Mouse (Mus musculus) lung, postnatal 0 days (tissue): ENCODE results near the gene Gm42878.

Experiments
- CTCF ChIP-seq: IDR thresholded peaks from 2 replicates; pipeline ENCODE4 v1.5.1; 2016; ENCODE audit warnings: antibody characterized with exemption, mild to moderate bottlenecking
- EP300 ChIP-seq: IDR thresholded peaks from 2 replicates; pipeline ENCODE4 v1.6.1; 2016; ENCODE audit warnings: antibody characterized with exemption, mild to moderate bottlenecking, control low read depth

GRCm38 (mm10) chr5:121566035-121566681 lies 20.9 kb upstream of the Gm42878 start:
- TF ChIP-seq EP300: no peak
- TF ChIP-seq CTCF: no peak
